Mouse (Mus musculus) hindbrain, embryonic 11.5 days (tissue): ENCODE measurements at regions not wholly inside any gene's neighbourhood (a gene's known extent, or its start where the extent isn't known, plus 50 kb on each side); places are given as distances from the start of the nearest gene placed in this dataset.

Experiments
- ATAC-seq: fragments of 200-750 bp; cut with Nextera tagmentation; 2 replicates; pipeline ENCODE4 v1.8.0; 2017; ENCODE audit warnings: mild to moderate bottlenecking, moderate TSS enrichment, moderate library complexity; ENCODE audit not compliant: low FRiP score
- DNase-seq: peaks from one replicate; pipeline ENCODE4 v3.0.0-alpha.2; 2015; ENCODE audit warnings: low spot score
- H3K27ac ChIP-seq: fragments of 300-500 bp; sonication (generic); 2 replicates; pipeline ENCODE4 v1.5.1; 2014; ENCODE audit warnings: mild to moderate bottlenecking, low read depth, low read length
- H3K27me3 ChIP-seq: fragments of 300-500 bp; sonication (generic); 2 replicates; pipeline ENCODE4 v1.6.1; 2014; ENCODE audit warnings: mild to moderate bottlenecking, low read length, moderate library complexity, mixed read lengths; ENCODE audit not compliant: control insufficient read depth, insufficient read depth
- H3K36me3 ChIP-seq: fragments of 300-500 bp; sonication (generic); 2 replicates; pipeline ENCODE4 v1.6.1; 2014; ENCODE audit warnings: mild to moderate bottlenecking, low read length, moderate library complexity, mixed read lengths; ENCODE audit not compliant: control insufficient read depth, insufficient read depth
- H3K4me1 ChIP-seq: fragments of 300-500 bp; sonication (generic); replicated peaks from 2 replicates; pipeline ENCODE4 v1.6.1; 2014; ENCODE audit warnings: low read length, mixed read lengths; ENCODE audit not compliant: control insufficient read depth, insufficient read depth
- H3K4me2 ChIP-seq: fragments of 300-500 bp; sonication (generic); replicated peaks from 2 replicates; pipeline ENCODE4 v1.6.1; 2014; ENCODE audit warnings: mild to moderate bottlenecking, low read depth, low read length
- H3K4me3 ChIP-seq: fragments of 300-500 bp; sonication (generic); 2 replicates; pipeline ENCODE4 v1.5.1; 2014; ENCODE audit warnings: low read depth, low read length
- H3K9ac ChIP-seq: fragments of 300-500 bp; sonication (generic); 2 replicates; pipeline ENCODE4 v1.6.1; 2014; ENCODE audit warnings: low read depth, low read length
- H3K9me3 ChIP-seq: fragments of 300-500 bp; sonication (generic); 2 replicates; pipeline ENCODE4 v1.6.1; 2016; ENCODE audit warnings: low read length; ENCODE audit not compliant: control insufficient read depth
- WGBS: fragments of 180-500 bp; shearing (Covaris S2); extraction: QIAGEN DNeasy Blood & Tissue Kit; methylation state at CpG from one replicate; pipeline ENCODE4 v1.1.7; 2014; 5-methylcytosine and 5-hydroxymethylcytosine counted together

GRCm38 (mm10) chr4:47593155-47593554 is 118.7 kb downstream of the Sec61b start:
- no peak for ATAC-seq
- no peaks in the 10 kb centered on the region for H3K4me1 ChIP-seq
- no peaks in the 10 kb centered on the region for H3K36me3 ChIP-seq
- no peak overlapping the region for H3K9ac ChIP-seq
- H3K27ac ChIP-seq: no peak overlapping the region
- no peak overlapping the region for H3K4me2 ChIP-seq
- no peak for DNase-seq
- WGBS: 85% methylated on average over 7 of the region's 7 CpGs
- no peaks in the 10 kb centered on the region for H3K9me3 ChIP-seq
- H3K4me3 ChIP-seq: no peak overlapping the region
- no peaks in the 10 kb centered on the region for H3K27me3 ChIP-seq

- 73% methylated on average over 6 of the region's 6 CpGs for WGBS
- DNase-seq: no peak
- no peak for ATAC-seq
- Histone ChIP-seq H3K27me3 (no peaks in the 10 kb centered on the region), H3K27ac (no peak overlapping the region), H3K4me2 (no peak overlapping the region), H3K4me3 (no peak overlapping the region), H3K9me3 (no peaks in the 10 kb centered on the region), H3K36me3 (no peaks in the 10 kb centered on the region), H3K9ac (no peak overlapping the region), H3K4me1 (no peaks in the 10 kb centered on the region)
Observed at GRCm38 (mm10) chr4:47594171-47594570, 119.7 kb downstream of the Sec61b start.

DNA sequence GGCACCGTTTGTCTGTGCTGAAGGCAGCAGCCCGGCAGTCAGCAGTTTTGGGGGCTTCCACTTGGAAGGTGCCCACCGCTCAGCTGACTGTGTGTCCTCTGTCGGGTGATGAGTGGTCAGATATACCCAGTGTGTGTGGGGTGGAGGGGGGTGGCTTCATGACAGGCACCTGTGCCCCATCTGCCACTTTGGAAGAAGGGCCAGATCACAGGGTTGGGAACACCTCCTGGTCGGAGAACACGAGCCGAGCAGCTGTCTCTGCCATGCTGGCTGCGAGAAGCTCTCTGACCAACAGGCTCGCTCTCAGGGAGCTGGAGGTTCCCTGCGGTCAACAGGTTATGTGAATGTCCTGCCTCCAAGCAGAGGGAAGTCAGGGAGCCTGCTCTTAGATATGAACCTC is 121.4 kb downstream of the Sec61b start:
- WGBS: 81% methylated on average over 10 of the region's 10 CpGs
- no peak for ATAC-seq

GRCm38 (mm10) chr4:47597586-47597985 is 123.1 kb downstream of the Sec61b start:
- Histone ChIP-seq H3K36me3 (no peaks in the 10 kb centered on the region), H3K4me1 (no peaks in the 10 kb centered on the region), H3K4me2 (no peak overlapping the region), H3K9ac (no peak overlapping the region), H3K4me3 (no peak overlapping the region), H3K9me3 (no peaks in the 10 kb centered on the region), H3K27ac (no peak overlapping the region), H3K27me3 (no peaks in the 10 kb centered on the region)
- ATAC-seq (no peak), DNase-seq (no peak)
- 65% methylated on average over 7 of the region's 7 CpGs for WGBS

More for the DNA sequence above, 121.4 kb downstream of the Sec61b start:
- H3K9me3 ChIP-seq: no peaks in the 10 kb centered on the region
- H3K4me2 ChIP-seq: no peak overlapping the region
- H3K36me3 ChIP-seq: no peaks in the 10 kb centered on the region
- no peak overlapping the region for H3K27ac ChIP-seq
- no peaks in the 10 kb centered on the region for H3K27me3 ChIP-seq
- no peak for DNase-seq
- no peak overlapping the region for H3K4me3 ChIP-seq
- no peaks in the 10 kb centered on the region for H3K4me1 ChIP-seq
- no peak overlapping the region for H3K9ac ChIP-seq

DNA sequence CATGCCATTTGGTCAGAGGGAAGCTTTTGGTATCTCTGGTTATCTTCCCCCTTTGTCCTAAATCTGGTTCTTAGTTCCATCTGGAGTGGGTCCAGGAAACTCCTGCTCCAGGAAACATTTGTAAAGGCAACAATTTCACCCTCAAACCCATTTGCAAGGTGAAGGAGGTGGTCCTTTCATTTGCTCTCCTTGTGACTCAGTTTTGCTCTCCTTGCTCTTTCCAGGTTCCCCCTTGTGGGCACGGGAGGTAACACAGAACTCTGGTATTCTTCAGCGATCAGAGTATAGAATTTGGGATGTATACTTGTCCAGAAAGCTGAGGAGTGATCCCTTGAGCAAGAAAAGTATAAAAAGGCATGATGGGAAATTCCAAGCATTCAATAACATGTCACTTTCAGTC is 123.8 kb downstream of the Sec61b start:
- Histone ChIP-seq H3K9me3 (no peaks in the 10 kb centered on the region), H3K27me3 (no peaks in the 10 kb centered on the region), H3K27ac (no peak overlapping the region), H3K4me2 (no peak overlapping the region), H3K4me3 (no peak overlapping the region), H3K4me1 (no peaks in the 10 kb centered on the region), H3K36me3 (no peaks in the 10 kb centered on the region), H3K9ac (no peak overlapping the region)
- DNase-seq: peak; percentile 41
- 51% methylated on average over 2 of the region's 2 CpGs for WGBS
- no peak for ATAC-seq

GRCm38 (mm10) chr4:47601301-47602070 is 127.0 kb downstream of the Sec61b start:
- Histone ChIP-seq H3K4me1 (no peaks in the 10 kb centered on the region), H3K27ac (no peak overlapping the region), H3K36me3 (no peaks in the 10 kb centered on the region), H3K9me3 (no peaks in the 10 kb centered on the region), H3K4me3 (no peak overlapping the region), H3K27me3 (no peaks in the 10 kb centered on the region), H3K4me2 (no peak overlapping the region), H3K9ac (no peak overlapping the region)
- DNase-seq (no peak), ATAC-seq (no peak)
- WGBS: 84% methylated on average over 10 of the region's 10 CpGs

GRCm38 (mm10) chr4:47603378-47603777 is 128.9 kb downstream of the Sec61b start:
- H3K4me2 ChIP-seq: peak overlapping the region; percentile 18; the same call in 1 of the 2 replicates
- no peaks in the 10 kb centered on the region for H3K36me3 ChIP-seq
- DNase-seq (no peak), ATAC-seq (no peak)
- H3K9ac ChIP-seq: no peak overlapping the region
- H3K9me3 ChIP-seq: no peaks in the 10 kb centered on the region
- WGBS: 68% methylated on average over 6 of the region's 6 CpGs
- no peak overlapping the region for H3K27ac ChIP-seq
- H3K27me3 ChIP-seq: no peaks in the 10 kb centered on the region
- H3K4me3 ChIP-seq: no peak overlapping the region
- H3K4me1 ChIP-seq: no peaks in the 10 kb centered on the region

GRCm38 (mm10) chr4:47603847-47604397 is 129.5 kb downstream of the Sec61b start:
- DNase-seq (peak; percentile 16), ATAC-seq (no peak)
- H3K4me2 ChIP-seq: 0 out of 2 replicates have a peak overlapping the region, but pooled peaks have one; percentile 14
- no peaks in the 10 kb centered on the region for H3K27me3 ChIP-seq
- H3K36me3 ChIP-seq: no peaks in the 10 kb centered on the region
- H3K27ac ChIP-seq: no peak overlapping the region
- H3K4me3 ChIP-seq: no peak overlapping the region
- WGBS: 53% methylated on average over 14 of the region's 14 CpGs
- H3K4me1 ChIP-seq: no peaks in the 10 kb centered on the region
- H3K9me3 ChIP-seq: no peaks in the 10 kb centered on the region
- no peak overlapping the region for H3K9ac ChIP-seq

DNA sequence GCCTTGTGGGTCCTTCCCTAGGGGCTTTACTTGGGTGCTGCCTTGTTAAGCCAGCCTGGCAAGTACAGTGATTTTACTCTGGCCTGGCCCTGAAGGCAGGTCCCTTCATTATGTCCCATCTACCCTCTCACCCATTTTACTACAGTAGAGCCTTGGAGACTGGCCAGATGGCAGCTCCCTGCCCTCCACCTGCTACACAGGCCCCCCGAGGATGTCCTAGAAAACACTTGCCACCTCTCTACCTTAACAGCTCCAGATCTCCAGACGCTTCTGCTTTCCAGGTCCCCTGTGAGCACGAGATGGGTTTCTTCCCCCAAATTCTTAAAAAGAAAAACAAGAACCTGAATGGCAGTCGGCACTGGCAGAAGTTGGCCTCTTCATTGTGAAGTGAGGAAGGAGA is 131.2 kb downstream of the Sec61b start:
- H3K9ac ChIP-seq: no peak overlapping the region
- H3K27me3 ChIP-seq: no peaks in the 10 kb centered on the region
- DNase-seq (no peak), ATAC-seq (no peak)
- H3K27ac ChIP-seq: no peak overlapping the region
- no peaks in the 10 kb centered on the region for H3K9me3 ChIP-seq
- no peaks in the 10 kb centered on the region for H3K4me1 ChIP-seq
- 85% methylated on average over 4 of the region's 4 CpGs for WGBS
- H3K4me2 ChIP-seq: no peak overlapping the region
- H3K4me3 ChIP-seq: no peak overlapping the region
- no peaks in the 10 kb centered on the region for H3K36me3 ChIP-seq
